Mouse (Mus musculus) midbrain, embryonic 12.5 days (tissue): ENCODE measurements around the gene Gas1. TPM values are rescaled to one million over a fixed set of nuclear protein-coding genes. Genes with fewer than 3 reads are reported as not detected.

Experiments
- ATAC-seq: fragments of 200-750 bp; cut with Nextera tagmentation; 2 replicates; pipeline ENCODE4 v1.8.0; 2017; ENCODE audit warnings: low read depth, moderate TSS enrichment, moderate library complexity; ENCODE audit not compliant: low FRiP score
- H3K27ac ChIP-seq: fragments of 300-500 bp; sonication (generic); replicated peaks from 2 replicates; pipeline ENCODE4 v1.5.1; 2016; ENCODE audit warnings: mild to moderate bottlenecking
- H3K27me3 ChIP-seq: fragments of 300-500 bp; sonication (generic); 2 replicates; pipeline ENCODE4 v1.6.1; 2016; ENCODE audit warnings: mild to moderate bottlenecking
- H3K36me3 ChIP-seq: fragments of 300-500 bp; sonication (generic); 2 replicates; pipeline ENCODE4 v1.6.1; 2016
- H3K4me1 ChIP-seq: fragments of 300-500 bp; sonication (generic); 2 replicates; pipeline ENCODE4 v1.6.1; 2016
- H3K4me2 ChIP-seq: fragments of 300-500 bp; sonication (generic); replicated peaks from 2 replicates; pipeline ENCODE4 v1.6.1; 2016; ENCODE audit warnings: mild to moderate bottlenecking, moderate library complexity
- H3K4me3 ChIP-seq: fragments of 300-500 bp; sonication (generic); 2 replicates; pipeline ENCODE4 v1.5.1; 2016; ENCODE audit warnings: mild to moderate bottlenecking
- H3K9ac ChIP-seq: fragments of 300-500 bp; sonication (generic); replicated peaks from 2 replicates; pipeline ENCODE4 v1.6.1; 2016; ENCODE audit warnings: mild to moderate bottlenecking, moderate library complexity
- H3K9me3 ChIP-seq: fragments of 300-500 bp; sonication (generic); 2 replicates; pipeline ENCODE4 v1.6.1; 2016; ENCODE audit warnings: mild to moderate bottlenecking
- WGBS: fragments of 180-500 bp; shearing (Covaris S2); methylation state at CpG from one replicate; pipeline ENCODE4 v1.1.7; 2016; 5-methylcytosine and 5-hydroxymethylcytosine counted together
- polyA plus RNA-seq: library from polyadenylated mRNA; unstranded; fragments of >200 nt; fragmentation: Nextera tagmentation; extraction: Ambion mirVana; gene quantifications from 2 replicates; pipeline ENCODE4 v1.2.1, GENCODE M21; 2016

The Gas1 gene
- polyA plus RNA-seq, 1 experiment from 2014 or later: 121 TPM

DNA sequence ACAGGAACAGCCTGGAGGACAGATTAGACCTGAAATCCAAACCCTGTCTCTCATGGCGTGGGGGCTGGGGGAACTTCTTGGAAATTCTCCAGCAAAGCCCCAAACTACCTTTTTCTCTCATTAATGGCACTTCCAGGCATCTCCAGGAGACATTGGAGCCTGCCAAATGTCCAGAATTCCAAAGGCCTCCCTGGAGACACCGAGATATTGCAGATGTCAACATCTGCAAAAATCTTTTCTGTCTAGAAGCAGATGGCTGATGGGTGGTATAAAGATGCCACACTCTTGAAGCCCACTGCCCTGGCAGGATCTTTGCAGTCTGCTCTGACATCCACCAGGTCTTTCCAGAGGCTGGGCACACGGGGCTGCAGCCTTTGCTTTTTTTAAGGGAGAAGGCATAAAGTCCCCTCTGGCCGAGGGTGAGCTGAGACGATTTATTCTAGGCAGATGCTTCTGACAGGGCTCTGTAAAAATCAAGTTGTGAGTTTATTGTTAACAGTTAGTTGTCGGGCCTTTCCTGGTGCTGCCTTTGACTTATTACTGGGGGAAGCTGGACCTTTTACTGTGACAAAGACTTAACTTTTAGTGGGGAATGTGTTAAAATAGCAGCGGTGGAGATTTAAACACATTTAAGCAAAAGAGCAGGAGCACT, 4.7 kb downstream of the Gas1 start:
- no peaks in the 10 kb centered on the region for H3K9me3 ChIP-seq
- 19% methylated on average over 7 of the region's 7 CpGs for WGBS
- peak overlapping the region; percentile 75 for H3K27ac ChIP-seq
- H3K36me3 ChIP-seq: no peaks in the 10 kb centered on the region
- ATAC-seq: no peak
- H3K4me3 ChIP-seq: no peak overlapping the region
- peaks cover 53% of the 10 kb centered on the region for H3K4me1 ChIP-seq
- peaks cover 31% of the 10 kb centered on the region for H3K27me3 ChIP-seq
- H3K9ac ChIP-seq: no peak overlapping the region
- H3K4me2 ChIP-seq: peak overlapping the region; percentile 79

DNA sequence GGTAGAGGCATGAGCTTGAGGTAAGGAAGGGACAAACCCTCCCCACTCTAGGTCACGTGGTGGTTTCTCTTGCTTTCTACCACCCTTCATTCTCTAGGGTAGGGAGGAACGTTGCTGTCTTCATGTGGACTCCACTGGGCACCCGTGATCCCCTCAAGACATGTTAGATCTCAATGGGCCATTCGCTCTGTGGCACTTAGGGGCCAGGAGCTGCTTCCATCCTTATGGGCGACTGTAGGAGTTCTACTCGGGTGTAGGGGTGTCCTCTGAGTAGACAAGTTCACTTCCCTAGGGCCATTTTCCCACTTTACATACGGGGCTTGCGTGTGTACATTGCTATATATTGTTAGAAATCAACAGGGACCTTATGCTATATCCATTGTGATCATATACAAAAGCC, 5.4 kb downstream of the Gas1 start:
- 0 out of 2 replicates have a peak overlapping the region, but pooled peaks have one; percentile 28 for H3K4me2 ChIP-seq

DNA sequence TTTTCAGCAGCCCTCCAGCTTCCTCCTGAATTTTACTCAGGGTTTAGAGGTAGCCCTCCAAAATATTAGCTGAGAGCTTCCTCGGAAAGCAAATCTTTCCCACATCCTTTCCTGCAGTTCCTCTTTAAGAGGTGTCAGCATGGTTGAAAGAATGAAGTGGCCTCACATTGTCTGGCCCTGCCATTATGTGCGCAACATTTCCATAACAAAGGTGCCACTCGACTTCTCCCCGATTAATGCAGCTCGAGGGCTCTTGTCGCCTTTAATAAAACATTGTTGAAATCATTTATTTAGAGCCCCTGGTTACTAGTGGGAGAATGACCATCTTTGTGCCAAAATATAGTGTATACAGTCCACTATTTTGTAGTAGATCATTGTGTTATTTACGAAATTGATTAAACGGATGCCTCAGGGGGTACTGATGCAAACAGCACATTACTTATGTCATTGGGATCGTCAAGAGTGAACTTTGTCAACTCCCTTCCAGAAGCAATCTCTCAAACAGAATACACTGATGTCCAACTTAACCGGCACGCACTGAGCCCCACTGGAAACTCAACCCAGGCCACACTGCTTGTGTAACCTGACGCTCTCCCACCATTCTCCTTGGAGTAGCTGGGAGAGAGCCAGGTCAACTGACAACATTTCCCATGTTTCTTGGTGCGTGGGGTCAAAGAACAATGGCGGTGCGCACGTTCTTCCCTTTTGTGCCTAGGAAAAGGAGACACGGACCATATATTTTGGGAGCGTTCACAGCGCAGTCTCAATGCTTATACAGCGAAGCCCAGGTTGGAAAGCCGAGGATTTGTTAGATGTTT, 6.1 kb downstream of the Gas1 start:
- Histone ChIP-seq H3K4me3 (no peak overlapping the region), H3K9me3 (no peaks in the 10 kb centered on the region), H3K27ac (peak overlapping the region; percentile 75), H3K4me1 (peaks cover 53% of the 10 kb centered on the region), H3K9ac (no peak overlapping the region), H3K27me3 (peaks cover 37% of the 10 kb centered on the region), H3K4me2 (peak overlapping the region; percentile 28), H3K36me3 (no peaks in the 10 kb centered on the region)
- peak; percentile 71 for ATAC-seq
- 31% methylated on average over 21 of the region's 21 CpGs for WGBS

More for the DNA sequence above, 5.4 kb downstream of the Gas1 start:
- Histone ChIP-seq H3K4me1 (peaks cover 53% of the 10 kb centered on the region), H3K9ac (no peak overlapping the region), H3K27ac (peak overlapping the region; percentile 75), H3K9me3 (no peaks in the 10 kb centered on the region), H3K4me3 (no peak overlapping the region), H3K27me3 (peaks cover 36% of the 10 kb centered on the region), H3K36me3 (no peaks in the 10 kb centered on the region)
- ATAC-seq: no peak
- WGBS: 68% methylated on average over 8 of the region's 8 CpGs

DNA sequence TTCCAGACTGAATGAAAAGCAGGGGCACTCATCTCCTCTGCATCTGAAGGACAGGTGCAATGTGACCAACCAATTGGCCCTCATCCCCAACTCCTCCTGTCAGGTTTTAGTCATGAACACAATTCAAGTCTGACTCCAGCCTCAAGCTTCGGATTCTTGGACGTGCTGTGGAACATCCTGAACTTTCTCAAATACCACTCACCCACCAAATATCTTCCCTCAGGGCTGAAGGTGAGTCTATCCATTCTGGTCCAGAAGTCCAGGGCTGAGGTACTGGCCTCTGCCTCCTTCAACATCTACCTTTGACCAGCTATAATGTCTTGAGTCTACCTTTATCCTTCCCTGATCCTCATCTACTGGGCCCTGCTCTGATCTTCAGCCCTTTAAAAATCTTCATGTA, 8.1 kb downstream of the Gas1 start:
- H3K9ac ChIP-seq: no peak overlapping the region
- no peak overlapping the region for H3K4me2 ChIP-seq
- no peaks in the 10 kb centered on the region for H3K36me3 ChIP-seq
- no peak for ATAC-seq
- no peaks in the 10 kb centered on the region for H3K9me3 ChIP-seq
- no peak overlapping the region for H3K27ac ChIP-seq
- 86% methylated on average over 2 of the region's 2 CpGs for WGBS
- peaks cover 50% of the 10 kb centered on the region for H3K27me3 ChIP-seq
- peaks cover 43% of the 10 kb centered on the region for H3K4me1 ChIP-seq
- no peak overlapping the region for H3K4me3 ChIP-seq

DNA sequence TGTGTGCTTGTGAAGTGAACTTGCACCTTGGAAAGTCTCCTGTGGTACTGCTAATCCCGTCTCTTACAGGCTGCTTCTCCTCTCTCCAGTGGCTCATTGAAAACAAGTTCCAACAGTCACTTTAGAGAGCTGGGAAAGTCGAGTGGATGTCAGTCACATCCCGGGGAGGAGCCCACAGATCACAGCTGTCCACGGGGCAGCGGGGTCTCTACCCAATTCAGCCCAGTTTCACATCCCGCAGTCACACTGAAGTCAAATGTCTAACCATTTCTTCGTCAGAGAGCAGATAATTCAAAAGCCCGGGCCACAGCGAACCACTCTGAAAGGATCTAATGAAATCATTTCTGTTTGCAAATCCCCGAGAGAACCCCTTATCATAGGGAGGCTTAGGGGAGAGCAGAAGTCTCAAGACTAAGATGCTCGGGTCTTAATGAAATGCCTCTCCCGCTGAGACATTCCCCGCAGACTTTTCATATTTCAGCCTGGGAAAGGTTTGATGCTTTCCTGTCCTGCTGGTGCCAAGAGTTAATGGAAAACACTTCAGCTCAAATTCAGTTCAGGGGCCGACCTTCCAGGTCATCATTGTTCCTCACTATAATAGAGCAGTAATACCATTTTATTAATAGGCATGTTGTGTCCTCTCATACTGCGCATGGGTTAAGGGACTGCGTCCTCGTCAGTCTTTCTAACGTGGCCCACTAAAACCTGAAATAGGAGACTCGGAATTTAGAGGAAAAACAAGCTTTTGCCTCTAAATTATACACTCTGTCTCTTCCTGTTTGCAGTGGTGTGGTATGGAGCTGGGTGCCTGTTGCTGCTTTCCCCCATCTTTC, 20.7 kb downstream of the Gas1 start:
- ATAC-seq: peak; percentile 77
- peaks cover 19% of the 10 kb centered on the region for H3K9me3 ChIP-seq
- H3K27ac ChIP-seq: peak overlapping the region; percentile 70
- no peaks in the 10 kb centered on the region for H3K36me3 ChIP-seq
- WGBS: 10% methylated on average over 19 of the region's 19 CpGs
- H3K4me1 ChIP-seq: peaks cover 14% of the 10 kb centered on the region
- peak overlapping the region; percentile 37 for H3K4me2 ChIP-seq
- peaks cover 4% of the 10 kb centered on the region for H3K27me3 ChIP-seq
- no peak overlapping the region for H3K9ac ChIP-seq
- H3K4me3 ChIP-seq: no peak overlapping the region

DNA sequence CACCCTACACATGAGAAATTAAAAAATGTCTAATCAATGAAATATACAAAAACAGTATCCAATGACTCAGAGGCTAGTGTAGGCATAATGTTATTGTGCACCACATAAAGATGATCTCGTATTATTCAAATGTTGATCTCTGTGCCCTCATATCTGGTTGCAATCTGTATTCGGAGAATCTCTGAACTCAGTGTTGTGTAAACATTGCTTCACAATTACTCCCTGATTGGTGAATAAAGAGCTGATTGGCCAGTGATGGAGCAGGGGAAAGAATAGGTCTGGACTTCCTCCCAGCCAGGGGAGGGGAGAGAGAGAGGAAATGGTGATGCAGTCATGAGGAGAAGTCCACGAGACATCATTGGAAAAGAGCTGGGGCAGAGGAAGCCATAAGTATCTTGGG, 23.0 kb downstream of the Gas1 start:
- no peaks in the 10 kb centered on the region for H3K36me3 ChIP-seq
- no peak overlapping the region for H3K4me2 ChIP-seq
- no peak for ATAC-seq
- WGBS: 94% methylated on average over 3 of the region's 3 CpGs
- H3K4me1 ChIP-seq: peaks cover 14% of the 10 kb centered on the region
- H3K9ac ChIP-seq: no peak overlapping the region
- H3K4me3 ChIP-seq: no peak overlapping the region
- H3K9me3 ChIP-seq: peaks cover 27% of the 10 kb centered on the region
- H3K27ac ChIP-seq: no peak overlapping the region
- peaks cover 4% of the 10 kb centered on the region for H3K27me3 ChIP-seq

DNA sequence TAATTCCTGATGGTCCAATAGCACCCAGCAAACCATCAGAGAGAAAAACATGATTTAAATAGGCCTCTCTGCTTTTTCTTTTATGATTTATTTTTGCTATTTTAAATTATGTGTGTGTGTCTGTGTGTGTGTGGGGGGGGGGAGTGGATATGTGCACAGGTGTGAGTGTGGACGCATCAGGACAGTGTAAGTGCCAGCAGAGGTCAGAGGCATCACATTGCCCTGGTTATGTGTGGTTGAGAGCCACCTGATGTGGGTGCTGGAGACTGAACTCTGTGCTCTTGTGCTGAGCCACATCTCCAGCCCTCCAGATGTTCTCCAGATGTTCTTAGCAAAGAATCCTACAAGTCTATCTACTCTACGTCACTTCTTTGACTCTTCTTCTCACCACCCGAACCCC, 28.9 kb downstream of the Gas1 start:
- Histone ChIP-seq H3K4me1 (peaks cover 28% of the 10 kb centered on the region), H3K9ac (no peak overlapping the region), H3K9me3 (peaks cover 13% of the 10 kb centered on the region; the same call in 1 of the 2 replicates), H3K36me3 (no peaks in the 10 kb centered on the region), H3K4me2 (peak overlapping the region; percentile 54; the same call in 1 of the 2 replicates), H3K27ac (peak overlapping the region; percentile 86), H3K27me3 (peaks cover 16% of the 10 kb centered on the region), H3K4me3 (no peak overlapping the region)
- 87% methylated on average over 3 of the region's 3 CpGs for WGBS
- ATAC-seq: no peak; the same call in 1 of the 2 replicates

DNA sequence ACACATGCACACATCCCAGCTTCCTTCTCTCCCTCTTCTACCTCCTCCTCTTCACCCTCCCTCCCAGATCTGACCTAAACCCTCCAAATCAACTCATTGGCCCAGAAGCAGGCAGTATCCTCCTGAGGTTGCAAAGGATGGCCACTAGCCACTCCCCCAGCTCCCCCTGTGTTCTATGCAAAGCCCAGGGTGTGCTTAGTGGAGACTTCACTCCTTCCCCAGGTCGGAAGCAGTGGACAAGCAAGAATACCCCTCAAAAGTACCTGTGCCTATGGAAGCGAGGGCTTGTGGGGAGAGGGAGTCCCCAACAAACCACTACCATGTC, 29.3 kb downstream of the Gas1 start:
- Histone ChIP-seq H3K36me3 (no peaks in the 10 kb centered on the region), H3K4me1 (peaks cover 28% of the 10 kb centered on the region), H3K4me3 (no peak overlapping the region), H3K27ac (peak overlapping the region; percentile 86), H3K27me3 (peaks cover 18% of the 10 kb centered on the region), H3K9me3 (peaks cover 10% of the 10 kb centered on the region; the same call in 1 of the 2 replicates), H3K4me2 (peak overlapping the region; percentile 54), H3K9ac (no peak overlapping the region)
- no peak for ATAC-seq
- 27% methylated on average over 2 of the region's 2 CpGs for WGBS

DNA sequence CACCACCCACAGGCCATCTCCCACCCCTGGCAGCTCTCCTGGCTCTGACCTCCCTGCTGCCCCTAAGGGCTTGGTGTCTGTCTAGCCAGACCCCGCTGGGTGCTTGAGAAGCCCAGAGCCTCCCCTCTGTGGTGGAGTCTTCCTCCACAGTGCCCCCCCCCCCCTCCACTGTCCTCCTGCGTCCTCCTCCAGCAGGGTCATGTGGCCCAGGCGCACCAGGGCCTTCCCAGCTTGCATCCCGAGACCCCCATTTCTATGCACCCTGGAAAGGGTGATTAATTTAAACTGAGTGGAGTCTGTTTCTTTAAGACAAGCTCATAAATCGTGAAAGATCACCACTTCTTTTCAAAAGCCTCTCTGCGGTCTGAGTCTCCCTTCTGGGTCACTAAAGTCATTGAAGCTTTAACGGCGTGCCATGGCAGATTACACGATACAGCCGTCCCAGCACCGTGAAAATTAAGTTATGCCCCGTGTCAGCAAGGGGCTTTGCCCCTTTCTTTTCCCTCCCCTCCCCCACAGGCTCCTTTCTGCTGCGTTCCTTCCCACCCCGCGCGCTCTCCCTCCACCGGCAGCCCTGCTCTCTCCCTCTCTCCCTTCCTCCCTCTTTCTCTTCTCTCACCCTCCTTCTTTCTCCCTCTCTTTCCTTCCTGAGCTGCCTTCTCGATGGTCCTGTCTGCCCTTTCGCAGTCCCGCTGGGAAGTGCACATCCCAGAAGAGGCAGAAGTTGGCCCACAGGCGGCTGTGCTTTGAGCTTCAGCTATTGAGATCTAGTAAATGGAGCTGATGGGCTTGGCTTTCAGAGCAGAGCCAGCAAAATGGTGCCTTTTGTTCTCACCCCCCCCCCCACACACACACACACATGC, 29.9 kb downstream of the Gas1 start:
- H3K9me3 ChIP-seq: peaks cover 10% of the 10 kb centered on the region; the same call in 1 of the 2 replicates
- H3K36me3 ChIP-seq: no peaks in the 10 kb centered on the region
- H3K4me3 ChIP-seq: peak overlapping the region; percentile 30
- 3% methylated on average over 21 of the region's 21 CpGs for WGBS
- peak overlapping the region; percentile 86 for H3K27ac ChIP-seq
- ATAC-seq: peak; percentile 88
- peak overlapping the region; percentile 54 for H3K4me2 ChIP-seq
- peaks cover 28% of the 10 kb centered on the region for H3K4me1 ChIP-seq
- peaks cover 24% of the 10 kb centered on the region for H3K27me3 ChIP-seq
- peak overlapping the region; percentile 45 for H3K9ac ChIP-seq

DNA sequence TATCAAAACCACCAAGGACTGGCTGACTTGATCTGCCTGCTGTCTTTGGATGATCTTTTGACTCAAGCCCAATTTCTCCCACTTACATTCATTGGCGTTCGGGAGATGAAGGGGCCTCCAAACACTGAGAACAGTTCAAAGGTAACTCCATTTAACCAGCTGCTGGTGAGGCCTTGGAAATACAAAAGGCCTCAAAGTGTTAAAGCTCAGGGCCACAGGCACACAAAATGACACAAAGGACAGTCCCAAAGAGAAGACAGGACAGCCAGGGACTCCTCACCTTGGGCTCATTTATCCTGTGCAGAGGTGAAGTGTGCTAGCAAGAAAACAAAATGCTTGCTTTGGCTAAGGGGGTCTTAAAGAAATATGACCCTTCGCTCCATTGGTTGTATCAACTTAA, 30.9 kb downstream of the Gas1 start:
- Histone ChIP-seq H3K27ac (peak overlapping the region; percentile 86), H3K4me2 (peak overlapping the region; percentile 54; the same call in 1 of the 2 replicates), H3K4me1 (peaks cover 28% of the 10 kb centered on the region), H3K36me3 (no peaks in the 10 kb centered on the region), H3K27me3 (peaks cover 31% of the 10 kb centered on the region), H3K9me3 (0 out of 2 replicates have a peak, but pooled peaks cover 5% of the 10 kb centered on the region), H3K9ac (no peak overlapping the region), H3K4me3 (no peak overlapping the region)
- ATAC-seq: no peak
- 28% methylated on average over 3 of the region's 3 CpGs for WGBS

DNA sequence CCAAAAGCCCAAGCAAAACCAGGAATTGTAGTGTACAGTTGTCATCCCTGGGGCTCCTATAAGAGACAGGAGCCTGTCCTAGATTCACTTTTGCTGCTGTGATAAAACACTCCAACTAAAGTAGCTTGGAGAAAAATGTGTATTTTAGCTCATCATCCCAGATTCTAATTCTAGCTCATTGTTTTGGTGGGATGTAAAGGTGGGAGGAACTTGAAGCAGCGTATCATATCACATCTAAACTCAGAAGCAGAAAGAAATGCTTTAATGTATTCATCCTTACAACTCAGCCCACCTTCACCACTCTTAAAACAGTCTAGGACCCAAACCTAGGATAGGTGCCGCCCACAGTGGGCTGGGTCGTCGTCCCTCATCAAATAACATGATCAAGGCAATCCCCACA, 40.2 kb downstream of the Gas1 start:
- ATAC-seq: no peak

More for the DNA sequence above, 40.2 kb downstream of the Gas1 start:
- H3K36me3 ChIP-seq: no peaks in the 10 kb centered on the region
- no peak overlapping the region for H3K9ac ChIP-seq
- no peaks in the 10 kb centered on the region for H3K9me3 ChIP-seq
- no peak overlapping the region for H3K4me3 ChIP-seq
- H3K4me1 ChIP-seq: peaks cover 24% of the 10 kb centered on the region
- no peak overlapping the region for H3K27ac ChIP-seq
- H3K4me2 ChIP-seq: no peak overlapping the region
- peaks cover 42% of the 10 kb centered on the region for H3K27me3 ChIP-seq
- WGBS: 94% methylated on average over 4 of the region's 4 CpGs
